Mouse (Mus musculus) myocyte (in vitro differentiated cells): ENCODE measurements around the gene Gm19684.
"Not testable (repeated sequence)": the region's sequence is repeated elsewhere in the genome, so short reads cannot be mapped to it uniquely, and the experiment has no call there.

Source experiments
- E2F4 ChIP-seq: IDR thresholded peaks from one replicate; pipeline ENCODE4 v1.6.1; 2011; ENCODE audit warnings: mild to moderate bottlenecking, control low read depth, moderate library complexity; ENCODE audit not compliant: insufficient read depth
- MAX ChIP-seq: IDR thresholded peaks from one replicate; pipeline ENCODE4 v1.6.1; 2011; ENCODE audit warnings: low read depth, mild to moderate bottlenecking, control low read depth
- MYOG ChIP-seq, 3 experiments: IDR thresholded peaks; one replicate each; pipeline ENCODE4 v1.6.1; 2011; ENCODE audit warnings: control low read depth in 2 of 3, low read depth in 2 of 3, mild to moderate bottlenecking in 2 of 3; ENCODE audit not compliant: insufficient read length in 2 of 3, control insufficient read depth in 1 of 3, insufficient read depth in 1 of 3
- POLR2A ChIP-seq: IDR thresholded peaks from one replicate; pipeline ENCODE4 v1.6.1; 2011; ENCODE audit warnings: low read depth, mild to moderate bottlenecking, control low read depth, moderate library complexity; ENCODE audit not compliant: insufficient read length
- USF1 ChIP-seq: IDR thresholded peaks from one replicate; pipeline ENCODE4 v1.6.1; 2011; ENCODE audit warnings: low read depth, mild to moderate bottlenecking, control low read depth, moderate library complexity

DNA sequence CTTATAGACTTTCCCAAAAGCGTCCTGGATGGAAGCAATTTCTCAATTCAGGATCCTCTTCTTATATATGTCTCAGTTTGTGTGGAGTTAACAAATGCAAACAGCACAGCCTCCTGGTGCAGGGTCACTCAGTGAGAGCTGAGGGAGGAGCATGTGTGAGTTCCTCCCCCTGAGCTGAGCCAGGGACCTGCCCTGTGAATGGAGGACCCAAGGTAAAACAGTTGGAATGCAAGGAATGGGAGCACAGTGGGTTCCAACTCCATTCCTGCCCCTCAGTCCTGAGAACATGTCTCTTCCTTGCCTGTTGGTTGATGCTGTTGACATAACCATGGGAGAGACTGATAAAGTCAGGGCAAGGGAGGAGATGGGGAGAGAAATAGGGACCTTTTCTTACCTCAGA lies 47.6 kb downstream of the Gm19684 start:
- not testable (repeated sequence) for TF ChIP-seq USF1; E2F4; MAX; POLR2A; MYOG (IDR thresholded peaks at IDR 0.05; ENCODE audit: control insufficient read depth in 1 of 3, insufficient read depth in 1 of 3, insufficient read length in 2 of 3, low read depth in 2 of 3)
